Mouse (Mus musculus) kidney, adult 10 weeks (tissue): ENCODE data around the gene Umad1. TPM values are rescaled to one million over a fixed set of nuclear protein-coding genes. Genes with fewer than 3 reads are reported as not detected.

Source experiments
- polyA plus RNA-seq: library from polyadenylated mRNA; stranded (reverse); fragments of 350-450 nt; fragmentation: Illumina TruSeq; extraction: RNeasy Lipid Tissue Mini Kit (QIAGEN cat#74804); gene quantifications from one replicate; pipeline ENCODE4 v1.2.3, GENCODE M21; 2014; ENCODE audit warnings: low read depth, low replicate concordance

Umad1 gene
- polyA plus RNA-seq, result 58.3 TPM

DNA sequence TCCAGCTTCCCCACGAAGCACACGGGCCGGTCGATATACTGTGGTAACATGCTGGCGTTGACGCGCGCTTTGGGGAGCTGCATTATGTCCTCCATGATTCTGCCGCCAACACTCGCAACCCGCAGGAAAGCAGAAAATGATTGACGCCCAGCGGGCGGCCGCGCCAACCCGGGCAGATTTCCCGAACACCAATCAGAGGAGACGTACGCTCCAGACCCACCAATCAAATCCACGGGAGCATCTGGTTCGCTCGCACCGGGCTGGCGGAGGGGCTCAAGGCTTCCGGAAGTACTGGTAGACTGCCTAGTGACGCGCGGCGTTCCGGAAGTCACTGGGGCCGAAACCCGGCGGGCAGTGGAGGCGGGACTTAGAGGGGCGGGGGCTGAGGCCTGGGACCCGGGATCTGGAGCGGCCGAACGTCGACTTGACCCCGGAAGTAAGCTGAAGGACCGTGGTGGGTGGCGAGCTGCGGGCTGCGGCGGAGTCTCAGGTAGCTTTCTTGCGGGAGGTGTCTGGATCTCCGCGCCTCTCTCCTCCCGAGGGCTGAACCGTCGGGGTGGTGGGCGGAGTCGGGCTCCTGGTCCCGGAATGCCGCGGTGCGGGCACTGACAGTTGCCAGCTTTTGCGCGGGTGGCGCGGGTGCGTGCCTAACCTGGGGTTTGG is at the start of gene Umad1, which contains the start of the genes Rpa3 and Gm45062:
Gene Umad1, plus strand, starts transcription at position 285 of the 663 bp plus-strand sequence.
Gene Rpa3, minus strand, starts transcription at position 170 of the 663 bp plus-strand sequence.
Gene Gm45062, plus strand, starts transcription at position 447 of the 663 bp plus-strand sequence.

Other genes starting within 250 kb of the Umad1 start
- gene Col28a1, start 66.7 kb upstream of the Umad1 start, polyA plus RNA-seq, result 0.49 TPM
- 27.0 TPM for gene Mios, start 50.1 kb upstream of the Umad1 start, polyA plus RNA-seq
- gene Rpa3, start 115 bp upstream of the Umad1 start, polyA plus RNA-seq, result 40.2 TPM
- gene Gm45062, start 162 bp downstream of the Umad1 start, polyA plus RNA-seq, result 8.8 TPM